Mouse (Mus musculus) hematopoietic stem cell, adult 5-6 weeks (primary cell): ENCODE measurements around the gene Insl6. TPM values are rescaled to one million over a fixed set of nuclear protein-coding genes. Genes with fewer than 3 reads are reported as not detected.

Experiments used
- ATAC-seq, 2 experiments: fragments of 125-278 bp in 1 of 2; replicated peaks in 1 of 2; 2 replicates each; pipeline ENCODE4 v1.8.0; 2016 to 2017; ENCODE audit warnings: inconsistent platforms in 2 of 2, mild to moderate bottlenecking in 2 of 2, moderate number of reproducible peaks in 2 of 2, low read depth in 1 of 2, moderate TSS enrichment in 1 of 2; ENCODE audit not compliant: low FRiP score in 2 of 2, poor library complexity in 2 of 2, severe bottlenecking in 2 of 2, insufficient read depth in 1 of 2, low TSS enrichment in 1 of 2
- total RNA-seq: library from RNA; stranded (forward); fragments of 172-1452, 232-1000 nt; gene quantifications from 2 replicates; pipeline ENCODE4 v1.2.3, GENCODE M21; 2017

The Insl6 gene
- total RNA-seq, 1 experiment from 2014 or later: 17.9 TPM

DNA sequence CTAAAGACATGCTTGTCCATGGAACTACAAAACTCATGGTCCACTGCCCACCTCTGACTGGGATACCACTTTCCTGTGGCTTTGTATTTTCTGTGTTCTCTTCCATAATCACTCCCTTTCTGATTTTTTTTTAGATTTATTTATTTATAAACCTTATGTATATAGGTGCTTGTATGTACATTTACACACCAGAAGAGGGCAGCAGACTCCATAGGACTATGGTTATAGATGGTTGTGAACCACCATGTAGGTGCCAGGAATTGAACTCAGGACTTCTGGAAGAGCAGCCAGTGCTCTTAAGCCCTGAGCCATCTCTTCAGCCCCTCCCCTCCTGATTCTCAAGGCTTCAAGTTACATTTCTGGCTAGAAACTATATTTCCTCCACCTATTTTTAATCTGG is 16.3 kb downstream of the Insl6 start:
- ATAC-seq: no peak

DNA sequence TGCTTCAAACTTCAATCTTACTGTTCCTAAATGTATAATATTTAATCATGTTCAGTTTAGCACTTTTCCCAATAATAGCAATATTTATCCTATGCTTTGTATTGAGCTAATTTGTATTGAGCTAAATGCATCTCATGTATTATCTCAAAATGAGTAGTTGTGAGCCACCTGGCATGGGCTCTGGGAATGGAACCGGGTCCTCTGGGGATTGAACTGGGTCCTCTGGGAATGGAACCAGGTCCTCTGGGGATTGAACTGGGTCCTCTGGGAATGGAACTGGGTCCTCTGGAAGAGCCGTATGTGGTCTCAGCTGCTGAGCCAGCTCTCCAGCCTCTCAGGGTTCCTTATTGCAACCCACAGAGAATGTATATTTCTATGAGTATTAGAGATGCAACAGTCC is 23.0 kb downstream of the Insl6 start:
- no peak for ATAC-seq

DNA sequence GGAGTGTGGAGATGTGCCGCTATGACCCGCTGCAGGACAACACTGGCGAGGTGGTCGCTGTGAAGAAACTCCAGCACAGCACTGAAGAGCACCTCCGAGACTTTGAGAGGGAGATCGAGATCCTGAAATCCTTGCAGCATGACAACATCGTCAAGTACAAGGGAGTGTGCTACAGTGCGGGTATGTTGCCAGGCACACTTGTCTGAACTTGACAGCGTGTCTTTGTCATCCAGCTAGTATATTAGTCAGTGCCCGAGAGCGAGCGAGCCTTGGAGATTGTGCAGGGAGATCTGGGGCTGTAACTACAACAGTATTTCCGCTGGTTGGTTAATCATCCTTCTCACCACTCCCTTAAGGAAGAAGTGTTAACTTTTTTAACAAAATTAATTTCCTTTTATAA is 24.2 kb downstream of the Insl6 start:
- no peak for ATAC-seq

DNA sequence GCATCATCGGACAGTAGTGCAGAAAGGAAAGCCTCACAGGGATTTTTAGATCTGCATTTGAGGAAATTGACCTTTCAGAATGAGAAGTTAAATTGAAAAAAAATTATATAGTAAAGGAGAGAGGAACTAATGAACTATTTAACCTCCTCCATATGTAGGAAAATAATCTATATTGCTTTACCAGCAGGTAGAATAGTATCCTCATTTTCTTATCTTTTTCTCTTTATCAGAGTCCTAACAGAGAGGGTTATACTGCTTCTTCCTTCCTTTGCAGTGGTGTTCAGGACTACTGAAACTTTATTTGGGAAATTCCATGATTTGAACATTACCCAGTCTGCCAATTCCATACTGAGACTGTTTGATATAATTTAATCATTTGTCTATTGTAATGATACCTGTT is 27.8 kb downstream of the Insl6 start:
- ATAC-seq: no peak

DNA sequence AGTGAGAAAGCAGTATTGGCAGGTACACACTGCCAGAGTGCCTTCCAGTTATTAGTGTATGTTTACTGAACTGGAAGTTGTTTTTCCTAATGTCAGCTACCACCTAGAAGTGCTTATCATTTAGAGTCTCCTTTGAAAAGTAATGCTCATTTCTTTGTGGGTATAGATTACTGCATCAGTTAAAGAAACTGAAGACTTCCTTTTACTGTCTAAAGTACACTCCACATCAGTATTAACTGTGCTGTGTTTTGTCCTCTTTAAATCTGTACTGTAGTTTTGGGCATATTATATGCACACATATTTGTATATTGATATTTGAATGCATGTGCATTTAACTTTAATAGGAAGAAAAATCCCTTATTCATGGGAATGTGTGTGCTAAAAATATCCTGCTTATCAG is 29.0 kb downstream of the Insl6 start:
- no peak for ATAC-seq

DNA sequence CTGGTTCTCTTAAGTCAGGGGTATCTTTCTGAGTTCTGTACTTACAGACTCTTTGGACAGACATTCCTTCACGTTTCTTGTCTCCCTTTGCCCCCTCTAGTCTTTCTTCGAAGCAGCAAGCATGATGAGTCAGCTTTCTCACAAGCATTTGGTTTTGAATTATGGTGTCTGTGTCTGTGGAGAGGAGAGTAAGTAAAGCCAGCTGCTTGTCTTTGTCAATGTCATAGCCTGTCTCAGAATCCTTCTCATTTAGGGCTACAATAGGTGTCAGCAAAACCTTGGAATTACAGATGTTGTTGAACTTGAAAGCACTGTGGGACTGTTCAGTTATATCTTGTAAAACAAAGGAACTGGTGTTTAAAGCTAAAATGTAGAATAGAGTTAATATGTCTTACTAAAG is 30.4 kb downstream of the Insl6 start:
- no peak for ATAC-seq

DNA sequence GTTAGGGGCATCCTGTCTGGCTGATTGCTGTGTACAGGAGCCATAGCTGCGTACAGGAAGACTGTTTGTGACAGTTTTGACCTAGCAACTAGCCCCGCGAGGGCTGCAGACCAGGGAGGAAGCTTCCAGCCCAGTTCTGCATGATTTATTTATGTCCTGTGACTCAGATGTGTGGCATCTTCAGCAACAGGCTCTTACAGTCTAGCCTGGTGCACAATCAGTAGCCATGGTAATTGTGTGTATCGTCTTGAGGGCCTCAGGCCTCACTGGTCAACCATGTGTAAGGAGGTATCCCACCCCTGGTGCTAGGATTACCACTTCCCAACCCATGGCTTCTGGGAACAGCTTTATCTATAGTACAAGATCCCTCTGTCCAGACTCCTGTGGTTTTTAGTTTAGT is 32.6 kb downstream of the Insl6 start:
- no peak for ATAC-seq

DNA sequence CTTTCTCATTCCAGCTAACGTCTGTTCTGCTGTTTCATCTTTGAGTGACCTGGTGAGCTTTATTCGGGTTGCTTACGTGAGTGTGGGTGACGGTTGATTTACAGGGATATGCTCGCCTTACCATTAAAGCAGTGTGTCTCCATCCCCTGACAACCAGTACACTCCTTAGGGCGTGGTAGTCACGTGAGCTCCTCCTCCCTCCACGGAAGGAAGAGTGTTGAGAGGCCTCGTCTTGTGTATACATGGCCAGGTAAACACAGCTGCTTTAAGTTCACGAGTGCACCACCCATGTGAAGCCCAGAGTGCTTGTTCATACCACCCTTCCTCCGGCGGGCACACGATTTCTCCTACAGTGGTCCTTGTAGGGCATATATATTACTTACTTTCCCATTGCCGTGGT is 33.6 kb downstream of the Insl6 start:
- ATAC-seq: no peak

DNA sequence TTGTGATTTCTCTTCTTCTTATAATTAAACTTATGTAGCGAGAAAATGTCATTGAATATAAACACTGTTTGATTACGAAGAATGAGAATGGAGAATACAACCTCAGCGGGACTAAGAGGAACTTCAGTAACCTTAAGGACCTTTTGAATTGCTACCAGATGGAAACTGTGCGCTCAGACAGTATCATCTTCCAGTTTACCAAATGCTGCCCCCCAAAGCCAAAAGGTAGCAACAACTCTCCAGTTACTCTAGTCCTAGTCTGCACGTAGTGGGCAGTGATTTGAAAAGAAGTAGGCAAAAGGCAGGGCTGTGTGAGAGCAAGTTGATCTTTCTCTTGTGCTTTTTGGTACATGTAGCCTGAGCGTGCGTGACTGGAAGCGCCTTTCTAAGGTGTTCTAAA is 37.3 kb downstream of the Insl6 start:
- ATAC-seq: no peak

DNA sequence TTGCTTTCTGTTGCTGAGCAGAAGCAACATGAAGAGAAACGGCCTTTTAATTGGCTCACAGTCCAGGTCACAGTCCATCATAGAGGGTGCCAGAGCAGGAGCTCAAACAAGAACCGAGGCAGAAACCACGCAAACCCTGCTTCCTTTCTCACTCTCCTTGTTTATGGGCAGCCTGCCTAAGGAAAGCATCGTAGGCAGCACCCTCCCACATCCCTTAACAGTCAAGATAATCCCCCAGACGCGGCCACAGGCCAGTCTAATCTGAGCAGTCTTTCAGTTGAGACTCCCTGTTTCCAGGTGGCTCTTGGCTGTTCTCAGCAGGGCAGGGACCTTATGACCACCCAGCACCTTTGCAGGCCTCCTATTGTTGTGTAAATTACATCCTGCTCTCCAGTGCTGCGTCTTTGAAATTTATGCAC is 39.7 kb downstream of the Insl6 start:
- no peak for ATAC-seq

DNA sequence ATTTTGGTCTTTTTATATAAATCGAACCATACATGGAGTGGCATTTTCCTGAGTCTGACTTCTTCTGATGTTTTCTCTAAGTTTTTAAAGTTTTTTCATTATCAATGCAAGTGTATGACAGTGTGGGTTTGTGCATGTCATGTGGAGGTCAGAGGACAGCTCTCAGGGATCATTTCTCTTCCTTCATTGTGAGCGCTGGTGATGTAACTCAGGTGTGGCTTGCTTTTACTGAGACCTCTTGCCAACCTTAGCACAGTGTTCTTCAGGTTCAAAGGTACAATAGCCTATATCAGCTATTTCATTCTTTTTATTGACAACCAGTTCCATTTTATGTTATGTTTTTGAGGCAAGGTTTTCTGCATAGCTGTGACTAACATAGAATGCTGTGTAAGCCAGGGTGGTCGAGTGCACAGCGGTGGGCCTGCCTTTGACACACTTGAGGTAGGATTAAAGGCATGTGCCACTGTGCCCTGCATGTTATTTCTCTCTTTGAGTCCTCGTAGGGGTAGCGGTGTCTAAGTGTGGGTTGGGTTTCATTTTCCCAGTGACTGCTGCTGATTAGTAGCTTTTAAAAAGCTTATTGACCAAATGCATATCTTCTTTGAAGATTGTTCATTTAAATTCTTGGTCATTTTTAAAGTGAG is 46.1 kb downstream of the Insl6 start:
- ATAC-seq: no peak

DNA sequence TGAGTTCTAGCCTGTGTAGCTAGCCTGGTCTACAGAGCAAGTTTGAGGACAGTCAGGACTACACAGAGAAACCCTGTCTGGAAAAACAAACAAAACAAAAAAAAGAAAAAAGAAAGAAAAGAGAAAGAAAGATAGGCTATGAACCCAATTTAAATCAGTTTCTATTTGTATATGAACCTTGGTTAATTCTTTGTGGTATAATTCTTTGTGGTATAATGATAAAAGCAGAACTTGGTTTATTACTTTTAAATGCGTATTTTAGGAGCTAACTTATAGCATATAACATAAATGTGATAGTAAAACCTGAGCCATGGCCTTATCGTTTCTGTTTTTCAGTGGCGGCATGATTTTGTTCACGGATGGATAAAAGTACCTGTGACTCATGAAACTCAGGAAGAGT is 48.7 kb downstream of the Insl6 start:
- no peak for ATAC-seq

DNA sequence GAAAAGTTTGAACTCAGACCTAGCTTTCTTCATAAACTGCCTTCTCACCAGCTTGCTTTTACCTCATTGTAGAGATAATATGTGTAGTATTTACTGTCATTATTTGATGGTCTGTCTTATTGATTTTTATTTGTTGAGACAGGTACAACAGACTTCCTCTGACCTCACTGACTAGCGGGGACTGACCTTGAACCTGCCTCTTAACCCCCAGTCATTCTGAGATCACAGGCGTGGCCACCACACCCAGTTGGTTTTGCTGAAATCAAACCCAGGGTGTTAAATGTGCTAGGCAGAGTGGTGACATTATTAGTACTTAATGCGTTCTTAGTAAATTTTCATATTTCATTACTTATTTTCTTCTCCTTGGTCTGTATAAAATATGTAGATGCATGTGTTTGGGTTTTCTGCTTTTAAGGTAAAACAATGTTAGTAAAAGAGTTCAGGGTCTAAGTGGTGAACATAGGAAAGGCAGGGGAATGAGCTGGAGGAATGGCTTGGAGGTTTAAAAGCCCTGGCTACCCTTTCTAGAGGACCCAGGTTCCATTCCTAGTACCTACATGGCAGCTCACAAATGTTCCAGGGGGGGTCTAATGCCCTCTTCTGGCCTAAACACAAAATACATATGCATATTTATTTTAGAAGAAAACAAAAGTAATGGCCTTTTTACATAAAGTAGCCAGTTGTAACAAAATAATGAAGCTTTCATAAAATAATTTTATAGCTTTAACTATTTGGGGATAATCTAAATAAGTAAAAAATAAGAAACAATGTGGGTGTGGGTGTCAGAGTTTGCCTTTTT is 52.9 kb downstream of the Insl6 start:
- no peak for ATAC-seq

Other genes starting within 250 kb of the Insl6 start
- gene Rcl1, start 224.0 kb downstream of the Insl6 start, total RNA-seq: 73.6 and 73.8 TPM in 2 replicates
- gene Jak2, start 73.5 kb downstream of the Insl6 start, total RNA-seq: 66.3 and 71.1 TPM in 2 replicates
- gene Rln1, start 9.3 kb upstream of the Insl6 start, total RNA-seq: not detected in 2 replicates
- gene Plgrkt, start 42.0 kb upstream of the Insl6 start, total RNA-seq: 156 and 165 TPM in 2 replicates
- gene Cd274, start 42.1 kb upstream of the Insl6 start, total RNA-seq: 22.1 and 22.7 TPM in 2 replicates
- 5.7 and 5.8 TPM in 2 replicates for gene Pdcd1lg2, start 85.6 kb upstream of the Insl6 start, total RNA-seq
- 24.2 and 36.3 TPM in 2 replicates for gene Ric1, start 196.9 kb upstream of the Insl6 start, total RNA-seq